Mouse (Mus musculus): ENCODE measurements around the gene Reg4. TPM values are rescaled to one million over a fixed set of nuclear protein-coding genes. Genes with fewer than 3 reads are reported as not detected.

The Reg4 gene
- polyA plus RNA-seq (2015; fragmentation: Nextera tagmentation; extraction: Ambion mirVana), result not detected in 2 replicates

DNA sequence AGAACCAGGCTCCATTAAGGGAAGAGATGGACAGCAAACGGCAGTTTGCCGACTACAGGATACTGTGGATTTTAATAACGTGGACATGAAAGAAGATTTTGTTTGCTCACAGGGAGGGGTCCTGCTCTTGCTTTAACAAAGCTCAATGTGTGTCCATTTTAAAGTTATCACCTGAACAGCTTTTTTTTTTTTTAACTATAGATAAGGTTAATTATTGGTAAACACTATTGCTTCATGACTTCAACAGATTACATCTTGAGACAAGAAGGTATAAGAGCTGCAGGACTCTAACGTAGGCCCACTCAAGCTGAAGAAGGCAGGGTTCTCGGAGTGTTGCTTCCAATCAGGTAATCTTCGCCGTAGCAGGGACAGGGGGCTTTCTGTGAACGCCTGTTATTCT lies at the start of gene Reg4:
TSS of gene Reg4 (plus strand) at position 301 of the 400 bp plus-strand sequence.
- no peaks in the 10 kb centered on the region for H3K36me3 ChIP-seq
- no peak within 1 kb of the TSS for H3K27ac ChIP-seq
- 67% methylated on average over 8 of the region's 8 CpGs for WGBS (ENCODE audit: insufficient replicate concordance)
- H3K4me3 ChIP-seq (replicated peaks), result no peak within 1 kb of the TSS
- H3K9me3 ChIP-seq (replicated peaks), result no peaks in the 10 kb centered on the region
- ATAC-seq (ENCODE audit: low read depth) (no peak), DNase-seq (no peak)
- H3K4me2 ChIP-seq, result no peak within 1 kb of the TSS
- no peak within 1 kb of the TSS for H3K9ac ChIP-seq
- H3K27me3 ChIP-seq, result no peaks in the 10 kb centered on the region
- no peaks in the 10 kb centered on the region; the same call in 1 of the 2 replicates for H3K4me1 ChIP-seq (replicated peaks)

DNA sequence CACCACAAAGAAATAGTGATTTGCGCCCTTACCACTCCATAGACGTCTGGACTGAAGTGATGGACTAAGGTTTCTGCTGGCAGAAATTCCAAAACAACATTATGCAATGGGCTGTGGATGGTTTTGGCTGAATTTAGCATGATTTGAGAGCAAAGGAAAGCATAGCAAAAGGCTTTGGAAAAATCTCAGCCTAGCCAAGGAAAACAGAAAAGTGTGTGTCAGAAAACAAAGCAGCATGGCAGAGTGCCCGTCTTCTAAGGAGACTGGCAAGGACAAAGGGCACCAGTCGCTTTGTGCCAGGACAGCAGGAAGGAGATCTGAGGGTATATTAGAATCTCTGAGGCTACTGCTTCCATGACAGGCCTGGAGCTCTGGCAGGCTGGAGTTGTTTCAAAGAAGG lies 43.6 kb upstream of the Reg4 start:
- Histone ChIP-seq H3K27ac (no peak overlapping the region), H3K9me3 (replicated peaks) (no peaks in the 10 kb centered on the region), H3K36me3 (no peaks in the 10 kb centered on the region), H3K4me3 (replicated peaks) (no peak overlapping the region), H3K9ac (no peak overlapping the region), H3K4me2 (no peak overlapping the region), H3K27me3 (no peaks in the 10 kb centered on the region), H3K4me1 (replicated peaks) (no peaks in the 10 kb centered on the region)
- 54% methylated on average over 4 of the region's 4 CpGs for WGBS (ENCODE audit: insufficient replicate concordance)
- ATAC-seq (ENCODE audit: low read depth) (no peak), DNase-seq (no peak)

DNA sequence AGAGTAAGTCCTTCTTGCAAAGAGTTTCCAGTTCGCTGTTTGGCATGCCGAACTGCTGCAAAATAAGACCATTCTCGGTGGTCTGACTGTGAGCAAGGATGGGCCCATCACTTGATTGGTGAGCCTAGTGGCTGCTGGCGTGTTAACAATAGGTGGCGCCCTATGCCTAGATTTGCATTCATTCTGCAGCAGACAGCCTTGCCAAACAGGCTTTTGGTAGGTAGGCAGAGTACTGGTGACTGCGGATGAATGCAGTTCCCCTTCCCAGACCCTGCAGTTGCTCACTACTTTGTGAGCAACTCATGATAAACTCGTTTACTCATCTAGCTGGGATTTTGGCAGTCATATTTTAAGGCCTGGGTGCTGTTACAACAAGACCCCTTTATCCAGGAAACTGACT lies 41.2 kb upstream of the Reg4 start:
- Histone ChIP-seq H3K27ac (no peak overlapping the region), H3K9ac (no peak overlapping the region), H3K27me3 (no peaks in the 10 kb centered on the region), H3K4me3 (replicated peaks) (no peak overlapping the region), H3K4me2 (no peak overlapping the region), H3K36me3 (no peaks in the 10 kb centered on the region), H3K9me3 (replicated peaks) (no peaks in the 10 kb centered on the region), H3K4me1 (replicated peaks) (no peaks in the 10 kb centered on the region)
- 21% methylated on average over 7 of the region's 7 CpGs for WGBS (ENCODE audit: insufficient replicate concordance)
- ATAC-seq (ENCODE audit: low read depth), result no peak
- no peak for DNase-seq

DNA sequence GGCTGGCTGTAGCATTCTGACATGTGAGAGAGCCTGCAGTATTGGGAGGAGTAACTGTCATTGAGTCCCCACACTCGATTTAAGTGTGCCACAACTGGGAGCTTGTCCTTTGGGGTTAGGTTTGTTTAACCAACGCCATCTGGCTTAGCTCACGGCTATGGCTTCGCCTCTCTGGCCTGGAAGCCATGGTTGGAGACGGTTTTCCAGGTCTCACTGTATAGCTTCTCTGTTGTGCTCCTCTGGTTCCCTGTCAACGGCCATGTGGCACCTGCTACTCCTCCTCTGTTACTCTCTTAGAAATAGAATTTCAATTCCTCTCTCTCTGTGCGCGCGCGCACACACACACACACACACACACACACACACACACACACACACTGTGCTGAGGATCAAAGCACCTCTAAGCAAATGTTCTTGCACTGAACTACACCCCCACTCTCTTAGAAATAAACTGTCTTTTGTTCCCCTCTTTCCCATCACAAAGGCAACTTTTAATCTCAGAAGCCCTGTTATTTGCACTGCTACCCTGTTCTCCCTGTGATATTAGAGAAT lies 36.7 kb upstream of the Reg4 start:
- H3K9me3 ChIP-seq (replicated peaks), result no peaks in the 10 kb centered on the region
- no peak for ATAC-seq (ENCODE audit: low read depth)
- no peak overlapping the region for H3K4me2 ChIP-seq
- WGBS (ENCODE audit: insufficient replicate concordance), result 72% methylated on average over 10 of the region's 10 CpGs
- no peaks in the 10 kb centered on the region for H3K27me3 ChIP-seq
- H3K4me3 ChIP-seq (replicated peaks), result no peak overlapping the region
- H3K36me3 ChIP-seq, result no peaks in the 10 kb centered on the region
- DNase-seq, result no peak
- H3K4me1 ChIP-seq (replicated peaks), result no peaks in the 10 kb centered on the region
- no peak overlapping the region for H3K27ac ChIP-seq
- no peak overlapping the region for H3K9ac ChIP-seq

DNA sequence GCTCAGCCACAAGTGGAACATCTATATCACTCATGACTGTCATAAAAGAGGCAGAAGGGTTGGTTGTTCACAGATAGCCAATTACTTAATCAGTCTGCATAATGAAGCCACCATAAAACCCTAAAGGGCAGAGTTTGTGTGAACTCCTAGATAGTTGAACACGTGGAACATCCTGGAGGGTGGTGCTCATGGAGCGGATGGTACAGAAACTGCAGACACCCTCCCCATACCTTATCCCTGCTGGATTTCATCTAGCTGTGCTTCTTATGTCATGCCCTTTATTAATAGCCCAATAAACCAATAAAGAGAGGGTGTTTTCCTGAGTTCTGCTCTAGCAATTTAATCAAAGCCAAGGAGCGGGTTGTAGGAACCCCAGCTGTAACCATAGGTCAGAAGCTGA lies 34.2 kb upstream of the Reg4 start:
- Histone ChIP-seq H3K9me3 (replicated peaks) (no peaks in the 10 kb centered on the region), H3K4me3 (replicated peaks) (no peak overlapping the region), H3K27me3 (no peaks in the 10 kb centered on the region), H3K36me3 (no peaks in the 10 kb centered on the region), H3K4me2 (no peak overlapping the region), H3K27ac (no peak overlapping the region), H3K4me1 (replicated peaks) (no peaks in the 10 kb centered on the region), H3K9ac (no peak overlapping the region)
- DNase-seq (no peak), ATAC-seq (ENCODE audit: low read depth) (no peak)
- whole genome bisulfite sequencing (ENCODE audit: insufficient replicate concordance), result 60% methylated on average over 3 of the region's 3 CpGs

DNA sequence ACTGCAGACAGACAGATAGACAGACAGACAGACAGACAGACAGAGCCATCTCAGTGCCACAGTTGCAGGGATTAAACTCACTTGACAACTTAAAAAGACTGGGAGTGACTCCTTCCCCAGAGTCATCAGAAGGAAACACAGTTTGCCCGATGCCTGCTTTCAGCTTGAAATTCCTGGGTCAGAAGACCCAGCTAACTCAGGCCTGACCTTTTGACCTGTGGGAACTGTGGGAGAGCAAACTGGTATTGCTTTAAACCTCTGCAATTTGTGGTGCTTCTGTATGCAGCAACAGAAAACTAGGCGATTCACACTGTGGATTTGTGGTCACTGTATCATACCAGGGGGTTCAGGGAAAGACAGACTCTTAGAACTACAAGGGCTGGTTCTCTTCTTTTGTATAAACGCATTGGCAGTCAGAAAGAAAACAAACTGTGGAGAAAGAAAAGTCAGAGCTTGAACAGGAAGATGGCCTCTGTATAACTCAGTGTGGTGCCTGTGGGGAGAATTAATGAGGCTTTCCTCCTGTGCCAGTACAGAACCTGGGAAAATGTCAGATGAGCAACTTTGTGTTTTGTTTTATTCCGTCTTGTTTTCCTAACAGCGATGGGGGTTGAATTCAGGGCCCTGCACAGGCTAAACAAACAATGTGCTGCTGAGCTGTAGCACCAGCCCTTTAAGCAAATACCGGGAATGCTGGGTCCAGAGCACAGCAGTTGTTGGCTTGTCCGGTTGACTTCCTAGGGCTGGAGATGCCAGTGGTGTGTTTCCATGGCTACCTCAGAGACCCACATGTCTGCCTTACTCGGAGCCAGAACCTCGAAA lies 24.0 kb upstream of the Reg4 start:
- Histone ChIP-seq H3K9me3 (replicated peaks) (no peaks in the 10 kb centered on the region), H3K27ac (peak overlapping the region; percentile 37; the same call in 1 of the 2 replicates), H3K27me3 (no peaks in the 10 kb centered on the region), H3K4me1 (replicated peaks) (no peaks in the 10 kb centered on the region), H3K36me3 (no peaks in the 10 kb centered on the region), H3K9ac (no peak overlapping the region), H3K4me3 (replicated peaks) (no peak overlapping the region), H3K4me2 (no peak overlapping the region)
- DNase-seq (no peak), ATAC-seq (ENCODE audit: low read depth) (peak; percentile 75)
- WGBS (ENCODE audit: insufficient replicate concordance), result 41% methylated on average over 9 of the region's 9 CpGs

DNA sequence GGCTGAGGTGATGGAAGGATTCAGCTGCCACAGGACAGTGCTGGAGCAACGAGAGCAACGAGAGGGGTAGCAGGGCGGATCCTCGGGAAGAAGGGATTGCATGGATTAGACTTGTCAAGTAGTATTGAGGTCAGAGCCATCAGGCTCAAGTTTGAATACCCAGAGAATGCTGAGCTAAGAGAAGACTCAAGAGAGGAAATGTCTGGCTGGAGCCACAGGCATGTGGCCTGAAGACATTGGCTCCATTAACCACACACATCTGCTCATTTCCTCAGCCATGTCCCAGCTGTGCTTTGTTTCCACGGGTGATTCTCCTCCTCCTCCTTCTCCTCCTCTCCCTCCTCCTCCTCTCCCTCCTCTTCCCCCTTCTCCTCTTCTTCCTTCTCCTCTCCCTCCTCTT lies 22.2 kb upstream of the Reg4 start:
- no peak for ATAC-seq (ENCODE audit: low read depth)
- no peak for DNase-seq
- Histone ChIP-seq H3K9ac (no peak overlapping the region), H3K27me3 (no peaks in the 10 kb centered on the region), H3K4me1 (replicated peaks) (no peaks in the 10 kb centered on the region), H3K4me3 (replicated peaks) (no peak overlapping the region), H3K9me3 (replicated peaks) (no peaks in the 10 kb centered on the region), H3K4me2 (no peak overlapping the region), H3K27ac (no peak overlapping the region), H3K36me3 (no peaks in the 10 kb centered on the region)
- 55% methylated on average over 5 of the region's 5 CpGs for WGBS (ENCODE audit: insufficient replicate concordance)

DNA sequence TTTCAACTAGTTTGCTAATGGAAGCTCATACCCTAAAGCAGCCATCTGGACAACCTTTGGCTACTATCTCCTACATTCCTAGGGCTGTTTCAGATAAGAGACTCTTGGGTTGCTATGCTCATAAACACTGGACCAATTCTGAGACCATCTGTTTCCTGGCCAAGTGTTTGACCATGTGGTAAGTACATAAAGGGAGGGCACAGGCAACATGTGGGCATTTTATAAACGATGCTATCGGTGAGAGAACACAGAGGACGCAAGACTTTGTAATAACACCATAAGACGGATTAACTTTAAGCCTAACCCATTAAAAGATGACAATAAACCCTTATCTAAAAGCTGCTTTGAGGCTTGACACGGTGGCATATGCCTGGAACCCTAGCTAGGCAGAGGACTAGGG lies 18.7 kb upstream of the Reg4 start:
- DNase-seq (no peak), ATAC-seq (ENCODE audit: low read depth) (no peak)
- Histone ChIP-seq H3K9me3 (replicated peaks) (no peaks in the 10 kb centered on the region), H3K9ac (no peak overlapping the region), H3K4me1 (replicated peaks) (no peaks in the 10 kb centered on the region), H3K4me2 (no peak overlapping the region), H3K36me3 (no peaks in the 10 kb centered on the region), H3K27me3 (no peaks in the 10 kb centered on the region), H3K4me3 (replicated peaks) (no peak overlapping the region), H3K27ac (no peak overlapping the region)
- 50% methylated on average over 5 of the region's 5 CpGs for WGBS (ENCODE audit: insufficient replicate concordance)

DNA sequence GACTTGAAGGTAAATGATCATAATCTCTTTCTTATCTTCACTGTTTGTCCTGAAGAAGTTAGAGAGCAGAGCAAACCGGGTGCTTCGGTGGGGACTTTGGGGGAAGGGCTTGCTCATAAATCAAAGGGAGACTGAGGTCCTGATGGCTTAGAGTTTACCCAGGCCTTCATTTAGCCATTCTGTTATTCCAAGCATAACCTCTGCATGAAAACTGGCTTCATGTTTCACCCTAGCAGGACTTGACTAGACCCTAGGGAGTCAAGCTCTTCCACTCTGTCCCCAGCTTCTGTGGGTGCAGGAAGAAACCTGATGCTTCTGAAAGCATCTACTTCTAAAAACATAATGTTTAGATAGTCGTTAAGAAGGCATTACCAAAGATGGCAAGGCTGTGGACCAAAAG lies 15.0 kb upstream of the Reg4 start:
- no peaks in the 10 kb centered on the region for H3K36me3 ChIP-seq

DNA sequence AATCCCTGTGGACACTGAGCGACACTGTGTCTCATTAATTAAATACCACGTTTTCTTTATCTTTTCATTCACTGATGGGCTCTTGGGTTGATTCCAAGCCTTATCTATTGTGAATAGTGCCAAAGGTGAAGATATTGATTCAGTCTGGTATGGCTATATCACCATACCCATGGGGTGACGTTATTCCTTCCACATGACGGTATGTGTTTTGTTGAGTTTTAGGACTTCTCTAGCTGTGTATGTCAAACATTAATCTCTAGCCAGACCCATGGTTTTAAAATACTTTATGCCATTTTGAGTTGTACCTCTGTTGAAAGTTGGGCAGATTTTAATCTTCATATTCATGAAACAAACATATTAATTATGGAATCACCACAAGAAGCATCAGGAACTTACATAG lies 12.8 kb upstream of the Reg4 start:
- 56% methylated on average over 4 of the region's 4 CpGs for WGBS (ENCODE audit: insufficient replicate concordance)
- Histone ChIP-seq H3K27ac (no peak overlapping the region), H3K4me2 (no peak overlapping the region), H3K27me3 (no peaks in the 10 kb centered on the region), H3K4me3 (replicated peaks) (no peak overlapping the region), H3K9me3 (replicated peaks) (no peaks in the 10 kb centered on the region), H3K36me3 (no peaks in the 10 kb centered on the region), H3K9ac (no peak overlapping the region), H3K4me1 (replicated peaks) (peaks cover 3% of the 10 kb centered on the region; the same call in 1 of the 2 replicates)
- DNase-seq (no peak), ATAC-seq (ENCODE audit: low read depth) (no peak)

More for the DNA sequence above, 15.0 kb upstream of the Reg4 start:
- 38% methylated on average over 3 of the region's 3 CpGs for WGBS (ENCODE audit: insufficient replicate concordance)
- Histone ChIP-seq H3K27ac (no peak overlapping the region), H3K4me1 (replicated peaks) (peaks cover under 1% of the 10 kb centered on the region; the same call in 1 of the 2 replicates), H3K4me3 (replicated peaks) (no peak overlapping the region), H3K27me3 (no peaks in the 10 kb centered on the region), H3K9ac (no peak overlapping the region), H3K4me2 (no peak overlapping the region), H3K9me3 (replicated peaks) (no peaks in the 10 kb centered on the region)
- DNase-seq (no peak), ATAC-seq (ENCODE audit: low read depth) (no peak)

DNA sequence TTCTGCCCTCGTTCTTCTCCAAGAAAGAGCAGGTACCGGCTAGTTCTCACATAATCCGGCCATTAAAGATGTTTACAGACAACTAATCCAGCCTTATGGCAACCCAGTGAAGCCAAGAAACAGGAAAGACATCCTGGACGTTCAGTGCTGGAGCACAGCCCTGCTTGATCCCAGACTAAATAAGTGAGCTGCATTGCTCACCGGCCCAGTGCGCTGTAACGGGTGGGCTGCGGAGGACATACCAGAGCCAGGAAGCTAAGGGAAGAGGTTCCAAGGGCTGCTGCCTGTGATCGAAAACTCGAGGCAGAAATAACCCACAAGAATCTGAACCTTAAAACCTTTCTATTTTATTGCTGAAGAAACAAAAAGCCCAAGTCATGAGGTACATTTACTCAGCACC lies 11.1 kb upstream of the Reg4 start:
- Histone ChIP-seq H3K4me1 (replicated peaks) (peaks cover 3% of the 10 kb centered on the region; the same call in 1 of the 2 replicates), H3K4me2 (no peak overlapping the region), H3K27me3 (no peaks in the 10 kb centered on the region), H3K27ac (no peak overlapping the region), H3K36me3 (no peaks in the 10 kb centered on the region), H3K9ac (no peak overlapping the region), H3K4me3 (replicated peaks) (no peak overlapping the region), H3K9me3 (replicated peaks) (no peaks in the 10 kb centered on the region)
- DNase-seq, result no peak
- WGBS (ENCODE audit: insufficient replicate concordance), result 63% methylated on average over 10 of the region's 10 CpGs
- no peak for ATAC-seq (ENCODE audit: low read depth)
